Mouse (Mus musculus) brain, embryonic 18.5 days (tissue): ENCODE results near the gene Ikbkg.
"Not testable (repeated sequence)": the region's sequence is repeated elsewhere in the genome, so short reads cannot be mapped to it uniquely, and the experiment has no call there.

Experiments
- DNase-seq: peaks from one replicate; pipeline ENCODE4 v3.0.0-alpha.2; 2012; ENCODE audit warnings: low read depth, low spot score

Gene Ikbkg

DNA sequence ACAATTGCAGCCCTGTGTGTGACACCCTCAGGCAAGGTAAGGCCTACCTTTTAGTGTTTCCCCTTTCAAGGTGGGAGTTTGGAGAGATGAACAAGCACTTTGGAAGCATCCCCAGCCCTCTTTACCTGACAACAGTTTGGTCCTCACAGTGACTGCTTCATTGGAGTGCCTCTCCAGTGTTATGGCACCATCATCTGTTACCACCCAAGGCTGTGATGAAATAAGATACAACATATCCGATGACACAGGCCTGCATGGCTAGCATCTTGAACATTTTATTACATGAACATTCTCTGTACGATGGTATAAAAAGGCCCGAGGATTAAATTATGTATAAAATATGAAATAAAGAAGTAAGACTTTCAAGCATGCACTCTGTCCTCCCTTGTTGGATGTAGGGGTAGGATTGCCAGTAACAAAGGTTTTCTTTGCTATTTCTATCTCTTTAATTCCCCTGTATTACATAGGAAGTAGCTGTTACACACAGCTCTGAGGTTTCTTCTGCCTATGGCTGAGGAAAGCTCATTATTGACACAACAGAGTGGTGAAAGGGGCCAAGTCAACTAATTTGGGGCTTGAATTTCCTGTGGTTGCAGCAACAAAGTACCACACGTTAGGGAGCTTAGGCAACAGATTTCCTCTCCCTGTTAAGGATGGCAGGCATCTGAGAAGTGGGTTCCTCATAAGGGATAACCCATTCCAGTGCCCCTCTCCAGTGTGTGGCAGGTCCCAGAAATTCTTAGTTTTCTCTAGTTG lies 58.2 kb downstream of the Ikbkg start:
- no peak for DNase-seq

DNA sequence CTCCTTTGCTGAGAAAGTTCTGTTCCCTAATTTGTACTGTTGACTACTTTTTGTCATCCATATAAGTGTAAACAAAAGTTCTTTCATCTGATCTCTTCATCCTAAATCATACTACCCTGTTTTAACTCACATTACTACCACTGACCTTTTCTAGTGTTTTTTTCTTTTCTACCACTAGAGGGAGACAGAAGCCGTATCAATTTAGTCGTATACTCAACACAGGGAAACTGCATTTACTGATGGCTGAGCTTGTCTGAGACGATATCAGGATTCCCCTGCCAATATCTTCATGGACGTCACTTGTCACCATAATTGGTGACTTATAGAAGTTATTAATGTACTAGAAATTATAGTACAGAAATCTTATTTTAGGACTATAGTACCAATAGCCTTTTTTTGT lies 59.7 kb downstream of the Ikbkg start:
- DNase-seq = no peak

DNA sequence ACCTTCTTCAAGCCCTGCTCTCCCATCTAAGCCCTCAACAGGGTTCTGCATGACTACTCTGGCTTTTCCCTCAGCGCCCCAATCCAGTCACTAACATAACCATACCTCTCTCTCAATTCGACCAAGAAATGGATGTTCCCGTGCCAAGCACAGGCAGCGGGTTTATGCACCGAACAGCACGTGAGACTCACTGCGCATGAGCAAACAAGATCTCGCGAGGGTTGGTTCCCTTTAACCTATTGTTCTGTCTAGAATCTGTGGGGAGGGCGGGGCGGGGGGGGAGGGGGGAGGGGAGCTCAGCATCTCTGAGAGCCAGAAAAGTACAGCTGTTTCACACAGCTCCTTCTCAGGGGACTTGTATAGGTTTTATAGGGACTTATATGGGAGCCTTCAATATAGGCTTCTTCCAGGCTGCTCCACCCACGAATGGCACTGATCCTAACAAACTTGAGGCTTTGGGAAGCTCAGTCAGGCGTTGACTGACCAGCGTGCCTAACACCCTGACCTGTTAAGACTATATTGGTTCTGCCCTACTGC lies 88.3 kb downstream of the Ikbkg start, which contains the start of gene Gm6880:
Gene Gm6880 (minus strand): TSS at position 51 of the 537 bp plus-strand sequence.
- not testable (repeated sequence) for DNase-seq

DNA sequence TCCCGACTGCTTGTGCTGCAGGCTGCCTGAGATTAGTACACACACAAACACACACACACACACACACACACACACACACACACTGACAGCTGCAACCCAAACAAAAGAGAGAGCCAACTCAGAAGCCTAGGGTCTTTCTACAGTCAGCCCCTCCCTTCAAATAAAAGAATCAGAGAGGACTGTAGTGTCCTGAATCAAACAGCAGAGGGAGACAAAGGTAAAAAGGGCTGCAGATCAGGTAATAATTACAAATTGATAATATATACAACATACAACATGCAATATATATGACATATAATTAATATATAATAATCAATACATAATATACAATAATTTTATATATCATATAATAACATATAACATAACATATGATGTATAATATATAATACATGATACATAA lies 104.0 kb downstream of the Ikbkg start:
- no peak for DNase-seq
